Mouse (Mus musculus): ENCODE measurements around the gene Ttc24.
A peak's percentile ranks its signal among the peaks of the same experiment; 100 is the strongest.

The Ttc24 gene

GRCm38 (mm10) chr3:88078204-88078603, at the start of gene Ttc24:
Gene Ttc24, minus strand, starts transcription at chr3:88078304.
- no peak for DNase-seq (ENCODE audit: low read depth)

DNA sequence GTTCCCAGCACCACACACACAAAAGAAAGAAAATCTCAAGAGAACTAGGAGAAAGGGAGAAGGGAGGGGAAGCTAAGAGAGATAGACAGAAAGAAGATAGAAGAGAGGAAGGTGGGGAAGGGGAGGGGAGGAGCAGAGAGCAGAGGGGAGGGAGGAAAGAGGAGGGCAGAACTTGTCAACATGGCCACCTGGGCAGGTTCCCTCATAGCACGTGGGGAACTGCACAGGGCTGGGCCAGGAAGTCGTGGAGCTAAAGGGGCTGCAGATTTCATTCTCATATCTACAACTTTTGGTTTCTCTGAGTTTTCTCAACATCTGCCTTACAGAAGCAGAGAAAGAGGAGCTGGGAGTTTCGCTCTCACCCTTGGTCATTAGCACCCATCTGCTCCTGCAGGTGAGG, 49.5 kb upstream of the Ttc24 start:
- DNase-seq (ENCODE audit: low read depth) = no peak

- no peak for DNase-seq (ENCODE audit: low read depth)
Measured at GRCm38 (mm10) chr3:88126181-88126580, 48.1 kb upstream of the Ttc24 start.

DNA sequence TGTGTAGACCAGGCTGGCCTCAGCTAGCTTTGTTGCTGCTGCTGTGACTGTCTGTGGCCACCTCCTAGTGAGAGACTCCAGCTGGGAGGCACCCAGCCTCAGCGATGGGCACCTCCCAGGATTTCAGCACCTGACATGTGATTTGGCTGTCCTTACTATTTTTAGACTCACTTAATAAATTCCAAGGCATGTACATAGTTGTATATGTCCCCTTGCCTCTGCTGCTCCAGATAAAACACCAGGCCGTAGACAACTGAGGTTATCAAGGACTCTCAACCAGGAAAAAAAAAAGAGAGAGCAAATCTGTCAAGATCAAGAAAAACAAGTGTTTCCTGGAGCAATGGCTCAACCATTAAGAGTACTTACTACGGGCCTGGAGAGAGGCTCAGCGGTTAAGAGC, 47.1 kb upstream of the Ttc24 start:
- no peak for DNase-seq (ENCODE audit: low read depth)

DNA sequence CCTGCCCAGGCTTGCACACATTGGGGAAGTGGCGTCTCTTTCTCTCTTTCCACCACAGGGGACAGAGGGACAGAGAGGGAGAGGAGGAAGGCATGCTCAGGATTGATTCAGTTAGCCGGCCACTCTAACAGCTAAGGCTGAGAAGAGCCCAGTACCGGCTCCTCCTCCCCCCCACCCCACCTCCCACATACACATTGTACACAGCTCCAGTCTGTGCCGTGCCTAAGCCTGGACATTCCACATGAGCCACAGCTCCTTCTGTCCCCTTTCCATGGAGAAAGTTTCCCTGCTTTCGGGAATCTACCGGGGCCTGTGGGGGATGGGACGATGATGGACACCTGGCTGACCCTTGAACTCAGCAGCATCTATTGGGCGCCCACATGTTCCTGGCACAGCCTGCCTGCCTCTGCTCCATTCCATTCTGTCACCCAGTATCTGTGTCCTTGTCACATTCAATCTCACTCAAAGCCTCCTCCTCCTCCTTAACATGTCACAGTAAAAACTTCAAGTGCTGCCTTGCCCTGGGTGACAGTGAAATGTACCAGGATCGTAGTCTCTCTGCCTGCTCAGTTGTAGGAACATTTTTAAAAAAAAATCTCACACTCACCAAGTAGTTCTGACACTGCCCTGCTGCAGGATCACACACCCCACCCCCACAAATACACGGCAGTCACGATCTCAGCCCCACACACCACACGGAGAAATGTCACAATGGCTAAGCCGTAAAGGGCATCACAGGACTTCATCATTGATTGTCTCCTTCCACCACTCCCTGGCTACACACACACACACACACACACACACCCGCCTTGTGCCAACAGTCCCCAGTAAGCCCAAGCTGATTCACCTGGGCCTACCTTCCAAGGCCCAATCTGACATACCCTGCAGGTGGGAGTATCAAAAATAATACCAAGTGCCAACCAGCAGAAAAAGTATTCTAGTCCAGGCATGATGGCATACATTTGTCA, 43.3 kb upstream of the Ttc24 start:
- DNase-seq (ENCODE audit: low read depth) = no peak

DNA sequence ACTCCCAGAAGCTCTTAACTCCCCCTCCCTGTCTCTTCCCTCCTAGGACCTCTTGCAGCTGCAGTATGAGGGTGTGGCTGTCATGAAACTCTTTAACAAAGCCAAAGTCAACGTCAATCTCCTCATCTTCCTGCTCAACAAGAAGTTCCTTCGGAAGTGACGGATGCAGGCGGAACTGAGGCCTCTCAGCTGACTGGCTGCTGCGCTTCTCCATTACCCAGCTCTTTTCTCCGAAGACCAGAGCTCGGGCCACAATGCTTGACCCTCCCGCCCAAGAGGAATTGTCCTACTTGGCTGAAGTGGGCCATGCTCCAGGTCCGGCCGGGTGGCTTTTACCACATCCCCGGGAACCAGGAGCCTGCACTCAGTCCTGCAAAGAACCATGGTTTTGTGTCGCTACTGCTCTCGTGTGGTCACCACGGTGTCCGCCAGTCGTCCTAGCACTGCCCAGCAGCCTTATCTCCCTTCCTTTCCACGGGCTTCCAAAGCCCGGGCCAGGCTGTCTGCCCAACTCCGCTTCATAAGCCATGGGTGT, 42.1 kb upstream of the Ttc24 start:
- no peak for DNase-seq (ENCODE audit: low read depth)

DNA sequence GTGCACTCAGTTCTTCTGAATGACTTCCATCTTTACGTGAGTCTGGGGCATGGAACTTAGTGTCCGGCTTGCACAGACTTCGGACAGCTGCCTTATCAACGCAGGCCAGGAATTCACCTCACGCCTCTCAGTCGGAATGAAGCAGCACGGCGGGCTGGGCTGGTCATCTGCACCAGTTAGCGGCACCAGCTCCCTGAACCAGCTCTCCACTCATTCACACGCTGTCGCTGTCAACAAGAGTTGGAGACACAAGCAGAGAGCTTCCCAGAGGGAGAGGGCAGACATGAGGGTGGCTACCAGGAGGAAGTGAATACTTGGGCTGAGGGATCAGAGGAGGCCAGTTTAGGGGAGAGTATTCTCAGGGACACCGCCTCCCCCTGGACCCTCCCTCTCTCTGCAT, 36.3 kb upstream of the Ttc24 start:
- no peak for DNase-seq (ENCODE audit: low read depth)

DNA sequence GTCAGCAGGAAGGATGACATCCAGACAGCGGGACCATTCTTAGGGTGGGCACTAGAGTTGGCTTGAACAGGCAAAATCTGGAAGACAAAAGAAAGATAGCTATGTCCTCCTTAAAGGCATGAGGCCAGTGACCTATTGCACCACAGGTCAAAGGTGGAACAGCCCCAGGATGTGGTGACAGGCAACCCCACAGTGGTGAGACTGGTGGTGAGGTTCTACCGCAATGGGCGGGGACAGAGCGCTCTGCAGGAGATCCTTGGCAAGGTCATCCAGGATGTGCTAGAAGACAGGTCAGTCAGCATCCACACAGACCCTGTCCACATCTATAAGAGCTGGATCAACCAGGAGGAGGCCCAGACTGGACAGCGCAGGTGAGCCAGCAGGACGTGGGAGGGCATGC, 31.0 kb upstream of the Ttc24 start:
- DNase-seq (ENCODE audit: low read depth) = no peak

DNA sequence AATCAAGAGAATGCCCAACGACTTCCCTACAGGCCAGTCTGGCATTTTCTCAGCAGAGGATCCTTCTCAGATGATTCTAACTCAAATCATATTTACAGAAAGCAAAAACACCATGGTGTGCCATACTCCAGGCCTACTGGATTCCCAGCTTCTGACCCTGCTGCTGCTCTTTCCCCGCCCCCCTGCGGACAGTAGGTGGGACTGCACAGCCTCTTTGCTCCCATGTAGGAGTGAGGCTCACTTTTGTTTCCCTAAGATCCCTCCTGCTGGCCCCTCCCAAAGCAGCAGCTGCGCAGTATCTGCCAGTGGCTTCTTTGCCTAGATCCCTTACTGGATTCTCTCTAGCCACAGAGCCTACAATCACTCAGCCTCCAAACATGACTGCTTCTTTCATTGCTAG, 28.0 kb upstream of the Ttc24 start:
- no peak for DNase-seq (ENCODE audit: low read depth)

DNA sequence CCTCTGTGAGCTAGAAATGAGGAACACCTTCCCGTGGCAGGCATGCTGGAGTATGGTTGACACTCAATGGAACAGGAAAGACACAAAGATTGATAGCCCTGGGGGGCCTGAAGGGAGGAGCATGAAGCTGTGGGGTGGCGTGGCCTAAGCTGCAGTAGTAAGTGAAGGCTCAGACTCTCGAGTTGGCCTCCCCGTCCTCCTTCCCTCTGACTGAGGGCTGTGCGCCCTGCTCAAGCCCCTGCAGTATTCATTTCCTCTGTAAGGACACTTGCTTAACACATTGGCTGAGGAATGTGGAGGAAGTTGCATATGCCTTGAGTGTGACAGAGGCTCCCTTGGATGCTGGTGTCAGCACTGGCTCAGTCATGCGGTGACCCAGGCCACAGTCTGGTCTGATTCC, 24.5 kb upstream of the Ttc24 start:
- no peak for DNase-seq (ENCODE audit: low read depth)

- DNase-seq (ENCODE audit: low read depth) = no peak
Measured at GRCm38 (mm10) chr3:88102196-88102595, 24.1 kb upstream of the Ttc24 start.

GRCm38 (mm10) chr3:88101736-88102135, 23.6 kb upstream of the Ttc24 start:
- no peak for DNase-seq (ENCODE audit: low read depth)

GRCm38 (mm10) chr3:88100251-88100650, 22.1 kb upstream of the Ttc24 start:
- DNase-seq (ENCODE audit: low read depth) = no peak

DNA sequence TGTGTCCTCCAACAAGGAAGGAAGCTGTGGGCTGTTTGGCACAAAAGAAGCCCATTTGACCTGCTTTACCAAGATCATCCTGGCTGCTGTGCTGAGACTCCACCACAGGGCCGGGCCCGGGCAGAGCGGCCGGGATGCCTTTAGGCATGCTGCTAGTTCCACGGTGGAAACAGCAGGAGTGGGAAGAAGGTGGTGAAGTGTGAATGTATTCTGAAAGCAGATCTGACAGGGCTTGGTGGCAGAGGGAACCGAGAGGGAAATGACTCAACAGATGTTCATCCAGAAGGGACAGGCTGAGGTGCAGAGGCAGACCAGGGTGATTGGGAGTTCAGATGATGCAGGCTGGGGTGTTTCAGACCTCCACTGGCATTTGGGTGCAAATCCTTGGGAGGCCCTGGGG, 19.6 kb upstream of the Ttc24 start:
- DNase-seq (ENCODE audit: low read depth) = no peak

GRCm38 (mm10) chr3:88094126-88094525, 16.0 kb upstream of the Ttc24 start:
- no peak for DNase-seq (ENCODE audit: low read depth)

- DNase-seq (ENCODE audit: low read depth) = no peak
Measured at GRCm38 (mm10) chr3:88090616-88091015, 12.5 kb upstream of the Ttc24 start.

DNA sequence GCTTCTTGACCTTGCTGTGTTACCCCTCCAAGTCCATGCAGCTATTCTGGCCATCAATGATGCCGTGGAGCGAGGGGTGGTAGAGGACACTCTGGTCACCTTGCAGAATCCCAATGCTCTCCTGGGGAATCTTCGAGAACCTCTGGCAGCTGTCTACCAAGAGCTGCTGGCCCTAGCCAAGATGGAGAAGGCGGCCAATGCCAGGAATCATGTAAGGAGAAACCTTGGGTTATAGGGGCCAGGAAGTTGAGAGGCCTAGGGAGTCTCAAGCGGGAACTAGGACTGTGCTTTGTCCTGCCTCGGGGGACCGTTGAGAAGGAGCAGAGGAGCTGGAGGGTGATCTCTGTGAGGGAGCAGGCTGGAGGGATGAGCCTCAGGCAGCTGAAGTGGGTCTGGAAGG, 12.0 kb upstream of the Ttc24 start:
- DNase-seq (ENCODE audit: low read depth) = no peak

GRCm38 (mm10) chr3:88087688-88088087, 9.6 kb upstream of the Ttc24 start:
- DNase-seq (ENCODE audit: low read depth) = no peak

- no peak for DNase-seq (ENCODE audit: low read depth)
Measured at GRCm38 (mm10) chr3:88085459-88085858, 7.4 kb upstream of the Ttc24 start.

- no peak for DNase-seq (ENCODE audit: low read depth)
Measured at GRCm38 (mm10) chr3:88084001-88084400, 5.9 kb upstream of the Ttc24 start.

DNA sequence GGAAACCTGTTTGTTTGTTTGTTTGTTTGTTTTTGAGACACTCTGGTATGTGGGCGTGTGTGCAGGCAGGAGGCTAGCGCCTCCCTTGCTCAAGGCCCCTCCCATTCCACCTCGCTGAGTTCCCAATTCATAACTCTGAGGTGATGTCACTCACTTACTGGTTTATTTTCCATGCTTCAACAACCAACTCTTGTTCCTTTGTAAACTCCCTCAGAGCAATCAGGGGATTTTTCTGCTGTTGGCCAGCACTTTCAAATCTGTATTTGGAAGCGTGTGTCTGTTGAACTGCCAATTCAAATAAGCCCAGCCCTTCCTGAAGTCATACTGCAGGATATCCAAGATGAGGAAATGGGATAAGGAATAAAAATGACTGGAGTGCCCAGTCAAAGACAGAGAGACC, 4.6 kb upstream of the Ttc24 start:
- DNase-seq (ENCODE audit: low read depth) = peak; percentile 39

DNA sequence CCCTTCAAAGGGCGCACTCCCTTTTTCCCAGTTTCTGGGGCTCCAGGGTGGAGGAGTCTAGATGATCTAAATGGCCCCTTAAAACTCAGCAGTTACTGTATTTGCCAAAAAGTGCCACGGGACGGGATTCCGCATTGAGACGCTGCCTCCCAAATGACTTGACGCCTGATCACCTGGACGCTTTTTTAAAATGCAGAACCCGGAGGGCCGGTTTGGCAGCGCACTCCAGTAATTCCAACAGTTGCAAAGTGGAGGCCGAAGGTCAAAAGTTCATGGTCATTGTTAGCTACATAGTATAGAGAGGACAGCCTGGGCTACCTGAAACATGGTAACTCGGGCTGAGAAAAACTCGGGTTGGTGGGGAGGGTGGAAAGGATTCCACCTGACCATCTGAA, 4.1 kb upstream of the Ttc24 start:
- no peak for DNase-seq (ENCODE audit: low read depth)

DNA sequence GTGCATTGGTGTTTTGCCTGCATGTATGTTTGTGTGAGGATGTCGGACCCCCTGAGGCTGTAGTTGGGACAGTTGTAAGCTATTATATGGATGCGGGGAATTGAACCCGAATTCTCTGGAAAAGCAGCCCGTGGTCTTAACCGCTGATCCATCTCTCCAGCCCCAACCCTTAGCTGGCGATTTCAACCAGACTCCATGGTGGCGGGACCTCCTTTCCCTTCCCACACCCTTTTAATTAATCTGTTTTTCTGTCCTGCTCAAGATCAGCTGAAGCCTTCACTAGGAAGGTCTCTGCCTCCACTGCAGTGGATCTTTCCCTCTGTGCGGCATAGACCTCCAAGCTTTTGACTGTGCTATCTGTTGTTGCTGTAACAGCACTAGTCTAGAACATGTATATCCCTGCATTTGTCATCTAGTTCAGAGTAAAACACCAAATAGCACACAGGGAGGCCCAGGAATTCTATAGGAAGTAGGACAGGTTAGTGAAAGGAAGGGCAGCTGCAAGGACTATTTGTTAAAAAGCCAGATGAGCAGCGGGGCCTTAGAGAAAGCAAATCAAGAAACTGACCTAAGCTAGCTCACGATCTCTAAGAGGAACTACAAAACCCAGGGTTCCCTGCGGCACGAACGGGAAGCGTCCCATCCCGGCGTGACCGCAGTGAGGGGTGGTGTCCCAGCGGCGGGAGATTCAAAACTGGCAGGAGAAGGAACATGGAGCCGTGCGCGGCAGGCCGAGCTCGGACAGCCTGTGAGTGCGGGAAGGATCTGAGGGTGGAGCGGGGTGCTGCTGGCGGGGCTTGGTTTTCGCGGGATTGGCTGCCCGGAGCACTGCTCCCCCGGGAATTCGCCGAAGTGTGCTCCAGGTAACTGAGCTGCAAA, 3.5 kb upstream of the Ttc24 start, which contains the start of gene Iqgap3:
TSS of gene Iqgap3 (plus strand) at position 627 of the 879 bp plus-strand sequence.
- DNase-seq (ENCODE audit: low read depth) = peak; percentile 78

All from c-Kit-positive CD71-positive TER-119-negative erythroid progenitor cells, embryonic 14.5 days (primary cell).